Mouse (Mus musculus): ENCODE data around the gene Slc39a10.

The Slc39a10 gene

GRCm38 (mm10) chr1:46892752-46893151, at the start of gene Slc39a10:
Gene Slc39a10 (minus strand): TSS chr1:46892852.
- no peak for DNase-seq

GRCm38 (mm10) chr1:46939295-46939694, 46.6 kb upstream of the Slc39a10 start:
- DNase-seq: no peak

- DNase-seq: no peak
Measured at GRCm38 (mm10) chr1:46937641-46938040, 45.0 kb upstream of the Slc39a10 start.

- DNase-seq: no peak
Measured at GRCm38 (mm10) chr1:46927104-46927503, 34.5 kb upstream of the Slc39a10 start.

- no peak for DNase-seq
Measured at GRCm38 (mm10) chr1:46926239-46926638, 33.6 kb upstream of the Slc39a10 start.

- DNase-seq: no peak
Measured at GRCm38 (mm10) chr1:46924992-46925391, 32.3 kb upstream of the Slc39a10 start.

- DNase-seq: no peak
Measured at GRCm38 (mm10) chr1:46922904-46923303, 30.3 kb upstream of the Slc39a10 start.

- DNase-seq: no peak
Measured at GRCm38 (mm10) chr1:46921630-46922029, 29.0 kb upstream of the Slc39a10 start.

GRCm38 (mm10) chr1:46916237-46916636, 23.6 kb upstream of the Slc39a10 start:
- no peak for DNase-seq

GRCm38 (mm10) chr1:46914349-46914748, 21.7 kb upstream of the Slc39a10 start:
- no peak for DNase-seq

- DNase-seq: no peak
Measured at GRCm38 (mm10) chr1:46912506-46913156, 20.0 kb upstream of the Slc39a10 start.

- no peak for DNase-seq
Measured at GRCm38 (mm10) chr1:46910154-46910553, 17.5 kb upstream of the Slc39a10 start.

GRCm38 (mm10) chr1:46905706-46906105, 13.1 kb upstream of the Slc39a10 start:
- no peak for DNase-seq

GRCm38 (mm10) chr1:46902102-46902683, 9.5 kb upstream of the Slc39a10 start:
- no peak for DNase-seq

GRCm38 (mm10) chr1:46894281-46894842, 1.7 kb upstream of the Slc39a10 start:
- peak; percentile 44 for DNase-seq

- DNase-seq: no peak
Measured at GRCm38 (mm10) chr1:46888726-46889125, 3.9 kb downstream of the Slc39a10 start.

GRCm38 (mm10) chr1:46888324-46888723, 4.3 kb downstream of the Slc39a10 start:
- DNase-seq: no peak

GRCm38 (mm10) chr1:46887908-46888307, 4.7 kb downstream of the Slc39a10 start:
- no peak for DNase-seq

- no peak for DNase-seq
Measured at GRCm38 (mm10) chr1:46886091-46886490, 6.6 kb downstream of the Slc39a10 start.

- DNase-seq: no peak
Measured at GRCm38 (mm10) chr1:46885231-46885630, 7.4 kb downstream of the Slc39a10 start.

- no peak for DNase-seq
Measured at GRCm38 (mm10) chr1:46879951-46880350, 12.7 kb downstream of the Slc39a10 start.

GRCm38 (mm10) chr1:46873770-46874169, 18.9 kb downstream of the Slc39a10 start:
- no peak for DNase-seq

- no peak for DNase-seq
Measured at GRCm38 (mm10) chr1:46869788-46870187, 22.9 kb downstream of the Slc39a10 start.

GRCm38 (mm10) chr1:46864175-46864885, 28.3 kb downstream of the Slc39a10 start:
- DNase-seq: no peak

Measured in thymus, postnatal 25 days (tissue).